Mouse (Mus musculus) hindbrain, embryonic 14.5 days (tissue): ENCODE measurements around the gene Hivep2. TPM values are rescaled to one million over a fixed set of nuclear protein-coding genes. Genes with fewer than 3 reads are reported as not detected.

Source experiments
- ATAC-seq: fragments of 200-750 bp; cut with Nextera tagmentation; 2 replicates; pipeline ENCODE4 v1.8.0; 2017; ENCODE audit warnings: moderate number of reproducible peaks, mild to moderate bottlenecking, moderate TSS enrichment, moderate library complexity; ENCODE audit not compliant: low FRiP score
- DNase-seq: peaks from one replicate; pipeline ENCODE4 v3.0.0-alpha.2; 2015; ENCODE audit warnings: low spot score
- H3K27ac ChIP-seq: fragments of 300-500 bp; sonication (generic); 2 replicates; pipeline ENCODE4 v1.5.1; 2014; ENCODE audit warnings: mild to moderate bottlenecking, moderate library complexity
- H3K27me3 ChIP-seq: fragments of 300-500 bp; sonication (generic); 2 replicates; pipeline ENCODE4 v1.6.1; 2014; ENCODE audit warnings: mild to moderate bottlenecking, low read length, mixed read lengths; ENCODE audit not compliant: control insufficient read depth, insufficient read depth
- H3K36me3 ChIP-seq: fragments of 300-500 bp; sonication (generic); replicated peaks from 2 replicates; pipeline ENCODE4 v1.6.1; 2014; ENCODE audit not compliant: control insufficient read depth, insufficient read depth
- H3K4me1 ChIP-seq: fragments of 300-500 bp; sonication (generic); replicated peaks from 2 replicates; pipeline ENCODE4 v1.6.1; 2014; ENCODE audit warnings: antibody characterized with exemption, low read length, mixed read lengths; ENCODE audit not compliant: control insufficient read depth, insufficient read depth
- H3K4me2 ChIP-seq: fragments of 300-500 bp; sonication (generic); replicated peaks from 2 replicates; pipeline ENCODE4 v1.6.1; 2014; ENCODE audit warnings: mild to moderate bottlenecking, moderate library complexity
- H3K4me3 ChIP-seq: fragments of 300-500 bp; sonication (generic); replicated peaks from 2 replicates; pipeline ENCODE4 v1.5.1; 2014; ENCODE audit warnings: mild to moderate bottlenecking, low read length
- H3K9ac ChIP-seq: fragments of 300-500 bp; sonication (generic); 2 replicates; pipeline ENCODE4 v1.6.1; 2014
- H3K9me3 ChIP-seq: fragments of 300-500 bp; sonication (generic); 2 replicates; pipeline ENCODE4 v1.6.1; 2016; ENCODE audit warnings: low read length; ENCODE audit not compliant: control insufficient read depth
- WGBS: fragments of 180-500 bp; shearing (Covaris S2); extraction: QIAGEN DNeasy Blood & Tissue Kit; methylation state at CpG from one replicate; pipeline ENCODE4 v1.1.7; 2014; 5-methylcytosine and 5-hydroxymethylcytosine counted together
- polyA plus RNA-seq: library from polyadenylated mRNA; unstranded; fragments of >200 nt; fragmentation: Nextera tagmentation; extraction: Ambion mirVana; gene quantifications from 2 replicates; pipeline ENCODE4 v1.2.1, GENCODE M21; 2014

Gene Hivep2
- polyA plus RNA-seq, 1 experiment from 2014 or later = 17.0 TPM

DNA sequence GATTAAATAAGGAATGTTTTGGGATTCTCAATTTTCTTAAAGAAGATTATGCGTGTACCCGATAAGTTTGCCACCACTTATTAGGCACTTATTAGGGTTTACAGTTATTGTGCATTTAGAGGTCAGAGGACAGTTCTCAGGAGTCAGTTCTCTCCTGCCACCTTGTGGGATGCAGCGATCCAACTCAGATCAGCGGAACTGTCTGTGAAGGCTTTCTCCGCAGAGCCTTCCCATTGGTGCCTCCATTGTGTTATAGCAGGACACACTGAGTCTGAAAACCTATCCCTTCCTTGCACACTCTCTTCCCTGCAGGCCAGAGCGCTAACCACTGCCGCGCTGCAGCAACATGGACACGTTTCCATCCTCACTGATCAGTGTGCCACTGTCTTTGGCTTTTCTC is 123.6 kb downstream of the Hivep2 start:
- no peak overlapping the region for H3K9ac ChIP-seq
- H3K9me3 ChIP-seq = no peaks in the 10 kb centered on the region
- H3K27me3 ChIP-seq = no peaks in the 10 kb centered on the region
- DNase-seq (no peak), ATAC-seq (no peak)
- no peak overlapping the region for H3K4me2 ChIP-seq
- no peaks in the 10 kb centered on the region for H3K36me3 ChIP-seq
- no peak overlapping the region for H3K27ac ChIP-seq
- 54% methylated on average over 9 of the region's 9 CpGs for WGBS
- no peaks in the 10 kb centered on the region for H3K4me1 ChIP-seq
- no peak overlapping the region for H3K4me3 ChIP-seq

DNA sequence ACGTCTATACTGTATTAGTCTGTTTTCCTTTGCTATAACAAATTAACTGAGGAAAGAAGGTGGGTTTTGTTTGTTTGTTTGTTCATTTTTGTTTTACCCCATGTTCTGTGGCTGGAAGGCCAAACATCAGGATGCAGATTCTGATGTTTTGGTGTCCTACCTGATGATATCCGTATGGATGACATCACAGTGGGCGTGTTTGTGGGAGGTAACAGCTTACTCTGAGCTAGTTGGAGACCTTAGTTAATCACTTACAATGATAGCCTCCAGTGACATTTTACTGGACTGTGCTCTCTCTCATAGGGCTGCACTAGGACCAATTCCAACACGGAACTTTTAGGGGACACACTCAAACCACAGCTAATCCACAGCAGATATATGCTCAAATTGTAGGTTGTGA is 128.2 kb downstream of the Hivep2 start:
- 94% methylated on average over 4 of the region's 4 CpGs for WGBS
- no peak for DNase-seq

DNA sequence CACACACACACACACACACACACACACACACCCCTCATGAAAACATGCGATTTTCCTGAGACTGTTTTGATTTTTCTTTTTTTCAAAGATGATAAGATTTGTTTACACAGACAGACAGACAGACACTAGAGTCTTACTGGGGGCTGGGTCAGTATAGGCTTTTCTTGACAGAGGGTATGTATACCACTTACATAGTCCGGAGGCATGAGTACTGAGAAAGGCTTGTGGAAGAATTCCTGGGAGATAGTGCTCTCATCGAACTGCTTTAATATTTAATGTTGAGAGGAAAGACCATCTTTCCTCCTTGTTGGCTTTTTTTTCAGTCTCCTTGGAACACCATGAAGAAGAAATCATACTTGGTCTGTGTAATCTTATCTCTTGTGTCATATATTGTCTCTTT is 130.2 kb downstream of the Hivep2 start:
- no peak overlapping the region for H3K4me2 ChIP-seq
- no peaks in the 10 kb centered on the region for H3K36me3 ChIP-seq
- H3K27ac ChIP-seq = no peak overlapping the region
- DNase-seq (no peak), ATAC-seq (no peak)
- H3K9ac ChIP-seq = no peak overlapping the region
- H3K27me3 ChIP-seq = no peaks in the 10 kb centered on the region
- H3K4me3 ChIP-seq = no peak overlapping the region
- WGBS = 84% methylated on average over 3 of the region's 3 CpGs
- no peaks in the 10 kb centered on the region for H3K4me1 ChIP-seq
- no peaks in the 10 kb centered on the region for H3K9me3 ChIP-seq

More for the DNA sequence above, 128.2 kb downstream of the Hivep2 start:
- Histone ChIP-seq H3K9ac (no peak overlapping the region), H3K9me3 (no peaks in the 10 kb centered on the region), H3K4me2 (no peak overlapping the region), H3K4me1 (no peaks in the 10 kb centered on the region), H3K4me3 (no peak overlapping the region), H3K36me3 (no peaks in the 10 kb centered on the region), H3K27ac (no peak overlapping the region), H3K27me3 (no peaks in the 10 kb centered on the region)
- ATAC-seq = no peak

DNA sequence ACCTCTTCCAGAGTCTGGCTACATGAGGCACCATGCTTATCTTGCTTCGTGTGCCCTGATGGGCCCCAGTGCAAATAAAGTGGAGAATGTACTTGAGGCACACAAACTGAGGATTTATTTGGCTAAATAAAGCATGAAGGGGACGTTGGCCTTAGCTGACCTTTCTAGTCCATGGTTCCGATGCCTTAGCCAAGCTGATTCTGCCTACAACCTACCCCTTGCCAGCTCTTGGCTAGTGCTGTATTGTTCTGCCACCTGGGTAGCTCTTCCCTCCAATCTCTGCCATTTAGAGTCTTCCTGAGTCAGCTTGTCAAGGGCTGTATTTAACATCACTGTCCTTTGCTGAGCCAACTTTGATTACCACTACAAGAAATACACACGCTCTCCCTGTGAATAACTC is 133.3 kb downstream of the Hivep2 start:
- DNase-seq (no peak), ATAC-seq (no peak)
- WGBS = 87% methylated on average over 4 of the region's 4 CpGs
- Histone ChIP-seq H3K27ac (no peak overlapping the region), H3K27me3 (no peaks in the 10 kb centered on the region), H3K9me3 (no peaks in the 10 kb centered on the region), H3K4me1 (no peaks in the 10 kb centered on the region), H3K4me2 (no peak overlapping the region), H3K4me3 (no peak overlapping the region), H3K9ac (no peak overlapping the region), H3K36me3 (no peaks in the 10 kb centered on the region)

DNA sequence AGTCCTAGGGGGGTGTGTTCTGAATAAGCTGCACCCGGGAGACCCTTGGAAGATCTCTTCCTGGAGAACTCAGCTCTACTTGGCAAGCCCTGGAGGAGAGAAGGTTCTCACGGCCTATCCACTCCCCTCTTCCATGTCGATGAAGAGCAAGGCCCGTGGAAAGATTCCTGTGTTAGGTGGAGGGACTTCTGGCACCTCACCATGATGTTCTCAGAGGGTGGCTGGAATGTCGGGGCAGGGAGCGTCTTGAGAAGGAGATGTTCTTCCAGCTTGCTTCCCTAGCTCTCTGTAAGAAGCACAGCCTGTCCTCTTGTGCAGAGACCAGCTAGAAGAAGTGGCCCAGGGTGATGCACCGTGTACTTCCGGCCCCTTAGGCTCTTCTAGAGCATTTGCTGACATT is 134.2 kb downstream of the Hivep2 start:
- no peak for DNase-seq
- Histone ChIP-seq H3K27ac (no peak overlapping the region), H3K9ac (no peak overlapping the region), H3K36me3 (no peaks in the 10 kb centered on the region), H3K9me3 (no peaks in the 10 kb centered on the region), H3K4me1 (no peaks in the 10 kb centered on the region), H3K27me3 (no peaks in the 10 kb centered on the region), H3K4me3 (no peak overlapping the region), H3K4me2 (no peak overlapping the region)
- ATAC-seq = no peak
- 93% methylated on average over 8 of the region's 8 CpGs for WGBS

DNA sequence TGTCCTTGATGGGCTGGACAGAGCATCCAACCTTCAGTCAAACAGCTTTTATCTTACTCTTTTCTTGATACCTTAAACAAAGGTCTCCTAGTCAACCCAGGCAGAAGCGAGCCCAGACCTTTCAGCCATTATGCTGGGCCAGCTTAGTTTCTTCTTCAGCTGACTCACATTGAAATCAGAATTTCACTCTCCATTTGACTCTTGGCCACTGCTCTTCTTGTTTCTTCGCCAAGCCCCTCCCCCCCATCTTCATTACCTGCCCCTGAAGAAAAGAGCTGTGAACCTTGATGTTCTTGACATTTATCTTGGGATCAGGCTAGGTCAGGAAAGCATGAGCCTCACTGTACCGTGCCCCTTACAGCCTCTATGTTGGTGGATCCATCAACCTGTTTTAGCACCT is 135.0 kb downstream of the Hivep2 start:
- no peak overlapping the region for H3K4me2 ChIP-seq
- H3K27ac ChIP-seq = no peak overlapping the region
- H3K36me3 ChIP-seq = no peaks in the 10 kb centered on the region
- no peak overlapping the region for H3K9ac ChIP-seq
- ATAC-seq (no peak), DNase-seq (no peak)
- no peaks in the 10 kb centered on the region for H3K27me3 ChIP-seq
- 78% methylated on average over 3 of the region's 3 CpGs for WGBS
- H3K9me3 ChIP-seq = no peaks in the 10 kb centered on the region
- no peaks in the 10 kb centered on the region for H3K4me1 ChIP-seq
- no peak overlapping the region for H3K4me3 ChIP-seq

DNA sequence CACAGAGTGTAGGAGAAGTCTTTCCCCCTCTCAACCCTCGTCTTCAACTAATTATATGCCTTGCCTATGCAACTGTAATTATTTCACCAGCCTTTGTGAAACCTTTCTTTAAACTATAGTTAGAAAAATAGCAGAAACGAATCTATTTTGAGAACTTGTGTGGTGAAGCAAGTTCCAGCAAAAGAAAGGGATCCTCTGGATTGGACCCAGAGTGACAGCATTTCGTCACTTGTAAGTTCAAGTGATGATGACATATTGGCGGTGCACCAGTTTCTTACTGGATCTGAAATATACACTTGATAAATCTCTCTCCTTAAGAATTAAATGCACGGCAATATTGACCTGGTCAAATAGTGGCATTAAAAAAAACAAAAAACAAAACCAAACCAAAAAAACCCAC is 136.1 kb downstream of the Hivep2 start:
- H3K4me1 ChIP-seq = no peaks in the 10 kb centered on the region
- no peak overlapping the region for H3K9ac ChIP-seq
- WGBS = 90% methylated on average over 5 of the region's 5 CpGs
- H3K27me3 ChIP-seq = no peaks in the 10 kb centered on the region
- no peak overlapping the region for H3K4me2 ChIP-seq
- ATAC-seq (no peak), DNase-seq (no peak)
- H3K9me3 ChIP-seq = no peaks in the 10 kb centered on the region
- no peak overlapping the region for H3K4me3 ChIP-seq
- H3K36me3 ChIP-seq = no peaks in the 10 kb centered on the region
- no peak overlapping the region for H3K27ac ChIP-seq

DNA sequence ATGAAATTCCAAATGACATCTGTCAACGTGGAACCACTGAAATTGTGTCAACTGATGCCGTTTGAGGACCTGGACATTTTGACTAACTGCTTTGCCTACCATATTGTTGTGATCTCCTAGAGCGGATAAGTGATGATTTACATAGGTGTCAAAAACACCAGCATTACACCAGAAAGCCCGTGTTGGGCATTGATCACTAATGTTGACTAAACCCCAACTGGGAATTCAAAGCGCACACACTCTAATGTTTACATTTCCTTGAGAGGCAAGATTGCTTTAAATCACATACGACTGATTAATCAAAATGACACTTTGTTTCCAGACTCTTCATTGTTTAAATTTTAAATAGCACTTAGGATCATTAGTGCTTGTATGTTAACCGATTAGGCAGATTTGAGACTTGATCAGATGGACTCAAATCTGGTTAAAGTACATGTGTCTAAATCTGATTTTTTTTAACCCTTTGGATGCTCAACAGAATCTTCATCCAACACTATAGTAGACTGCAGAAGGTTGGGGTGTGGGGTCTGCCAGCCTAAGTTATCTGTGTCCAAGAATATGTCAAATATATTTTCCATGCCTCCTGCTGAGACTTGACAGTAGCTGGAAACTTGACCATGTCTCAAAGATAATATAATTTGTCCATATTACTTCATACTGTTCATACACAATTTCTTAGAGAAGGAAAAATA is 142.3 kb downstream of the Hivep2 start:
- Histone ChIP-seq H3K27me3 (no peaks in the 10 kb centered on the region), H3K4me3 (no peak overlapping the region), H3K27ac (no peak overlapping the region), H3K4me2 (no peak overlapping the region), H3K9me3 (no peaks in the 10 kb centered on the region), H3K36me3 (no peaks in the 10 kb centered on the region), H3K9ac (no peak overlapping the region), H3K4me1 (no peaks in the 10 kb centered on the region)
- DNase-seq = no peak
- no peak for ATAC-seq
- WGBS = 66% methylated on average over 7 of the region's 7 CpGs

DNA sequence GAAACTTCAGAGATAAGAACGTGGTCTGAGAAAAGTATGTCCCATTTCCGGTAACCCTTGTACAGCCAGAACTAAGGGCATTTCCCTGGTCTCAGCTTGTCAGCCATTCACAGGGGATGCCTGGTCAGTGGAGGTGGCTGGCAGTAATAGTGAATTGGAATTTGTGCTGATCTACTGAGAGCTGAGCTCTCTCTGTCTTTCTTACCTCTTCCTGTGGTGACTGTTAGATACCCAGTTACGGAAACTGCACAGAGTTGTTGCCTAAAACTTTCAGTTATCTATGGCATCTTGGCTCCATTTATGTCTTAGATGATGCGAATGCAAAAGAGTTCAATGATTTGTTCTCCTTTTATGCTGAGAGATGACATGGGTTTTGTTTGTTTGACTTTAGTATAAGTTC is 150.0 kb downstream of the Hivep2 start:
- WGBS = 90% methylated on average over 4 of the region's 4 CpGs
- Histone ChIP-seq H3K27me3 (no peaks in the 10 kb centered on the region), H3K9me3 (no peaks in the 10 kb centered on the region), H3K4me1 (no peaks in the 10 kb centered on the region), H3K27ac (no peak overlapping the region), H3K9ac (no peak overlapping the region), H3K4me3 (no peak overlapping the region), H3K36me3 (no peaks in the 10 kb centered on the region), H3K4me2 (no peak overlapping the region)
- ATAC-seq (no peak), DNase-seq (no peak)

DNA sequence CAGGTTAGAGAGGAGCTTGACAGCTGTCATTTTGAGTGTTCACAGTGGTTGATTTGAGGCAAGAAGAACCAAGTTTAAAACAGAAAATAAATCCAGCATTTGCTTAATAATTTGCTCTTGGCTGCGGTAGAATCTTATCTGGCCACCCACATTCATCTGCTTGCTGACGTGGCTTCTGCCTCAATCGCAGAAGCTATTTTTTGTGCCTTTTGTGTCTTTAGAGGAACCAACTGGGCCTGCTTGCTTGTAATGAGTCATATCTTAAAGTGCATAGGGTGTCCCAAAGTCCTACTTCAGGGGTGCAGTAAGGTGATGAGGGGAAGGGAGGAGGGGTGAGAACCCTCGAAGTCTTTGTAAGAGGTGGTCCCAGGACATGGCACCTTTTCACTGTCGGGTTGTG is 151.1 kb downstream of the Hivep2 start:
- Histone ChIP-seq H3K27me3 (no peaks in the 10 kb centered on the region), H3K4me1 (no peaks in the 10 kb centered on the region), H3K36me3 (no peaks in the 10 kb centered on the region), H3K27ac (no peak overlapping the region), H3K4me2 (no peak overlapping the region), H3K4me3 (no peak overlapping the region), H3K9ac (no peak overlapping the region), H3K9me3 (no peaks in the 10 kb centered on the region)
- WGBS = 96% methylated on average over 5 of the region's 5 CpGs
- no peak for DNase-seq
- no peak for ATAC-seq
